Mouse (Mus musculus) liver, embryonic 14.5 days (tissue): ENCODE data around the gene Map3k7cl. TPM values are rescaled to one million over a fixed set of nuclear protein-coding genes. Genes with fewer than 3 reads are reported as not detected.

Source experiments
- ATAC-seq: fragments of 200-750 bp; cut with Nextera tagmentation; 2 replicates; pipeline ENCODE4 v1.8.0; 2017; ENCODE audit warnings: moderate number of reproducible peaks, mild to moderate bottlenecking, moderate library complexity; ENCODE audit not compliant: insufficient read depth
- DNase-seq, 3 experiments: peaks; one replicate each; pipeline ENCODE4 v3.0.0-alpha.2; 2012 to 2013; ENCODE audit warnings: low read depth in 3 of 3, low spot score in 3 of 3
- H3K27ac ChIP-seq: fragments of 300-500 bp; sonication (generic); 2 replicates; pipeline ENCODE4 v1.5.1; 2014; ENCODE audit warnings: moderate library complexity, mild to moderate bottlenecking, control low read depth, inconsistent platforms
- H3K27me3 ChIP-seq: fragments of 300-500 bp; sonication (generic); 2 replicates; pipeline ENCODE4 v1.6.1; 2014; ENCODE audit warnings: mild to moderate bottlenecking, low read length, moderate library complexity; ENCODE audit not compliant: control insufficient read depth, insufficient read depth
- H3K36me3 ChIP-seq: fragments of 300-500 bp; sonication (generic); replicated peaks from 2 replicates; pipeline ENCODE4 v1.6.1; 2014; ENCODE audit warnings: low read depth; ENCODE audit not compliant: control insufficient read depth, insufficient read depth
- H3K4me1 ChIP-seq, 2 experiments: fragments of 200-500 bp in 1 of 2; fragments of 300-500 bp in 1 of 2; sonication (generic) in 1 of 2; replicated peaks; 2 replicates each; pipeline ENCODE4 v1.6.1; 2012 to 2014; ENCODE audit warnings: antibody characterized with exemption in 1 of 2, inconsistent platforms in 1 of 2, low read length in 1 of 2; ENCODE audit not compliant: control insufficient read depth in 2 of 2, insufficient read depth in 2 of 2
- H3K4me2 ChIP-seq: fragments of 300-500 bp; sonication (generic); 2 replicates; pipeline ENCODE4 v1.6.1; 2014; ENCODE audit warnings: low read depth, mild to moderate bottlenecking, control low read depth, moderate library complexity
- H3K4me3 ChIP-seq, 2 experiments: fragments of 200-500 bp in 1 of 2; fragments of 300-500 bp in 1 of 2; sonication (generic) in 1 of 2; 2 replicates each; pipeline ENCODE4 v1.5.1; 2012 to 2014; ENCODE audit warnings: low read depth in 2 of 2, low read length in 2 of 2, mild to moderate bottlenecking in 2 of 2, control low read depth in 1 of 2, inconsistent platforms in 1 of 2, moderate library complexity in 1 of 2; ENCODE audit not compliant: insufficient read depth in 1 of 2
- H3K9ac ChIP-seq: fragments of 300-500 bp; sonication (generic); replicated peaks from 2 replicates; pipeline ENCODE4 v1.6.1; 2014; ENCODE audit warnings: mild to moderate bottlenecking, control low read depth, moderate library complexity
- H3K9me3 ChIP-seq: fragments of 300-500 bp; sonication (generic); 2 replicates; pipeline ENCODE4 v1.6.1; 2016; ENCODE audit warnings: low read length, mixed read lengths; ENCODE audit not compliant: control insufficient read depth
- CTCF ChIP-seq: IDR thresholded peaks from 2 replicates; pipeline ENCODE4 v1.5.1; 2016; ENCODE audit warnings: antibody characterized with exemption, low read depth, control low read depth
- EP300 ChIP-seq: IDR thresholded peaks from 2 replicates; pipeline ENCODE4 v1.6.1; 2016; ENCODE audit warnings: antibody characterized with exemption, low read depth
- WGBS: fragments of 180-500 bp; shearing (Covaris S2); extraction: QIAGEN DNeasy Blood & Tissue Kit; methylation state at CpG from one replicate; pipeline ENCODE4 v1.1.7; 2014; ENCODE audit not compliant: insufficient replicate concordance; 5-methylcytosine and 5-hydroxymethylcytosine counted together
- polyA plus RNA-seq, 2 experiments: library from polyadenylated mRNA; depleted of rRNA in 1 of 2; stranded (reverse) in 1 of 2; unstranded in 1 of 2; fragments of >200 nt; fragmentation: Nextera tagmentation in 1 of 2; extraction: Ambion mirVana in 1 of 2; gene quantifications; 2 replicates each; pipeline versions ENCODE4 v1.2.1 to v1.2.3; 2012 to 2014

Gene Map3k7cl
- polyA plus RNA-seq, 2 experiments, result 0.13 TPM; not detected in 1

GRCm38 (mm10) chr16:87528755-87529154 lies 24.4 kb upstream of the Map3k7cl start:
- H3K4me3 ChIP-seq, result no peak overlapping the region

DNA sequence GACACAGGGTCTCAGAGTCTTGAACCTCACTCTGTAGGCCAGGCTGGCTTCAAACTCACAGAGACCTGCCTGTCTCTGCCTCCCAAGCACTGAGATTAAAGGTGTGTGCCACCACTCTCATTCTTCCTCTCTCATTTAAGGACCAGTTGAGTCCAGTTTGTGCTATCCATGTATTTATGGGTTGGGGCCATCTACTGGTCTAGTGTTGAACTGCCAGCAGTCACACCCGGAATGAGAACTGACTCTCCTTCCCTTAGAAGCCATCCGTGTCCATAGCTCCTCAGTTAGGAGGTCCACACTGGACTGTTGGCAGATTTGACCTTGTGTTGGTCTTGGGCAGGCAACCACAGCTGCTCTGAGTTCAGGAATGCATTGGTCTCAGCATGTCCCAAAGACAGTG lies 4.8 kb upstream of the Map3k7cl start:
- no peak overlapping the region for H3K27ac ChIP-seq
- no peak overlapping the region for H3K4me2 ChIP-seq
- no peaks in the 10 kb centered on the region for H3K4me1 ChIP-seq
- H3K27me3 ChIP-seq, result no peaks in the 10 kb centered on the region
- TF ChIP-seq CTCF (peak; percentile 64), EP300 (no peak)
- H3K9me3 ChIP-seq, result no peaks in the 10 kb centered on the region
- ATAC-seq (no peak), DNase-seq (no peak)
- no peaks in the 10 kb centered on the region for H3K36me3 ChIP-seq
- no peak overlapping the region for H3K9ac ChIP-seq
- 33% methylated on average over 2 of the region's 2 CpGs for WGBS
- no peak overlapping the region for H3K4me3 ChIP-seq

More at GRCm38 (mm10) chr16:87528755-87529154, 24.4 kb upstream of the Map3k7cl start:
- Histone ChIP-seq H3K4me2 (no peak overlapping the region), H3K9me3 (no peaks in the 10 kb centered on the region), H3K4me1 (no peaks in the 10 kb centered on the region; a peak in 1 of 4 replicates), H3K27me3 (no peaks in the 10 kb centered on the region), H3K36me3 (no peaks in the 10 kb centered on the region), H3K9ac (no peak overlapping the region), H3K27ac (no peak overlapping the region)
- ATAC-seq (no peak), DNase-seq (no peak)
- 55% methylated on average over 10 of the region's 10 CpGs for WGBS
- TF ChIP-seq CTCF (no peak), EP300 (no peak)

- Histone ChIP-seq H3K4me2 (no peak overlapping the region), H3K27me3 (no peaks in the 10 kb centered on the region), H3K36me3 (no peaks in the 10 kb centered on the region), H3K9me3 (no peaks in the 10 kb centered on the region), H3K9ac (no peak overlapping the region), H3K4me3 (no peak overlapping the region), H3K4me1 (no peaks in the 10 kb centered on the region), H3K27ac (no peak overlapping the region)
- DNase-seq (no peak), ATAC-seq (no peak)
- TF ChIP-seq EP300 (no peak), CTCF (no peak)
- 52% methylated on average over 8 of the region's 8 CpGs for WGBS
Observed at GRCm38 (mm10) chr16:87556320-87556719, 3.2 kb downstream of the Map3k7cl start.

GRCm38 (mm10) chr16:87561501-87561900 lies 8.4 kb downstream of the Map3k7cl start:
- Histone ChIP-seq H3K4me3 (no peak overlapping the region), H3K36me3 (no peaks in the 10 kb centered on the region), H3K9ac (no peak overlapping the region), H3K4me1 (no peaks in the 10 kb centered on the region), H3K27me3 (no peaks in the 10 kb centered on the region), H3K4me2 (no peak overlapping the region), H3K27ac (no peak overlapping the region), H3K9me3 (no peaks in the 10 kb centered on the region)
- WGBS, result 64% methylated on average over 4 of the region's 4 CpGs
- TF ChIP-seq CTCF, result no peak
- no peak for TF ChIP-seq EP300
- DNase-seq, result no peak
- ATAC-seq, result no peak

- Histone ChIP-seq H3K4me2 (no peak overlapping the region), H3K36me3 (no peaks in the 10 kb centered on the region), H3K9me3 (no peaks in the 10 kb centered on the region), H3K4me1 (no peaks in the 10 kb centered on the region), H3K27ac (no peak overlapping the region), H3K27me3 (no peaks in the 10 kb centered on the region), H3K9ac (no peak overlapping the region), H3K4me3 (no peak overlapping the region)
- WGBS, result 58% methylated on average over 6 of the region's 6 CpGs
- no peak for TF ChIP-seq CTCF
- no peak for TF ChIP-seq EP300
- DNase-seq (no peak), ATAC-seq (no peak)
Observed at GRCm38 (mm10) chr16:87563524-87563923, 10.4 kb downstream of the Map3k7cl start.
